Mouse (Mus musculus) thymus, adult 2 months (tissue): ENCODE measurements around the gene Il34. TPM values are rescaled to one million over a fixed set of nuclear protein-coding genes. Genes with fewer than 3 reads are reported as not detected.

Experiments
- DNase-seq: peaks from one replicate; pipeline ENCODE4 v3.0.0; 2021
- H3K27ac ChIP-seq: fragments of 200-500 bp; 2 replicates; pipeline ENCODE4 v1.5.1; 2012; ENCODE audit warnings: low read length, control low read depth; ENCODE audit not compliant: control insufficient read depth, insufficient read depth
- H3K27me3 ChIP-seq: fragments of 200-500 bp; 2 replicates; pipeline ENCODE4 v1.6.1; 2012; ENCODE audit warnings: mild to moderate bottlenecking, low read length, moderate library complexity, mixed read lengths; ENCODE audit not compliant: control insufficient read depth, insufficient read depth
- H3K36me3 ChIP-seq: fragments of 200-500 bp; 2 replicates; pipeline ENCODE4 v1.6.1; 2012; ENCODE audit warnings: mild to moderate bottlenecking, low read length, moderate library complexity; ENCODE audit not compliant: control insufficient read depth, insufficient read depth
- H3K4me1 ChIP-seq: fragments of 200-500 bp; replicated peaks from 2 replicates; pipeline ENCODE4 v1.6.1; 2012; ENCODE audit warnings: low read length; ENCODE audit not compliant: control insufficient read depth, insufficient read depth
- H3K4me3 ChIP-seq: fragments of 200-500 bp; 2 replicates; pipeline ENCODE4 v1.5.1; 2012; ENCODE audit warnings: mild to moderate bottlenecking, low read length, control low read depth, moderate library complexity; ENCODE audit not compliant: control insufficient read depth, insufficient read depth
- CTCF ChIP-seq: fragments of 200-500 bp; IDR thresholded peaks from 2 replicates; pipeline ENCODE4 v1.5.1; 2012; ENCODE audit warnings: mild to moderate bottlenecking, control low read depth, low read length, moderate library complexity, borderline replicate concordance; ENCODE audit not compliant: control insufficient read depth, poor library complexity, insufficient read depth; ENCODE audit errors: extremely low read depth
- POLR2A ChIP-seq: fragments of 200-500 bp; IDR thresholded peaks from 2 replicates; pipeline ENCODE4 v1.6.1; 2012; ENCODE audit warnings: mild to moderate bottlenecking, low read length, control low read depth, moderate library complexity; ENCODE audit not compliant: control insufficient read depth, poor library complexity, insufficient read depth; ENCODE audit errors: extremely low read depth
- WGBS: fragments of 180-500 bp; shearing (Covaris S2); methylation state at CpG from one replicate; pipeline ENCODE4 v1.1.7; 2018; 5-methylcytosine and 5-hydroxymethylcytosine counted together
- polyA plus RNA-seq: library from polyadenylated mRNA; depleted of rRNA; stranded (reverse); fragments of >200 nt; gene quantifications from 2 replicates; pipeline ENCODE4 v1.2.3, GENCODE M21; 2012

Gene Il34
- polyA plus RNA-seq, 1 experiment = 29.3 TPM

GRCm38 (mm10) chr8:110717131-110717530 lies 88.6 kb downstream of the Il34 start:
- WGBS = 65% methylated on average over 7 of the region's 7 CpGs
- H3K27me3 ChIP-seq = no peaks in the 10 kb centered on the region; the same call in 1 of the 2 replicates
- H3K4me1 ChIP-seq = peaks cover 22% of the 10 kb centered on the region
- no peak for DNase-seq
- TF ChIP-seq CTCF (no peak), POLR2A (no peak)
- 0 out of 2 replicates have a peak, but pooled peaks cover 5% of the 10 kb centered on the region for H3K36me3 ChIP-seq
- H3K4me3 ChIP-seq = no peak overlapping the region
- H3K27ac ChIP-seq = no peak overlapping the region

- Histone ChIP-seq H3K4me1 (peaks cover 14% of the 10 kb centered on the region), H3K27me3 (no peaks in the 10 kb centered on the region; the same call in 1 of the 2 replicates), H3K4me3 (no peak overlapping the region), H3K27ac (no peak overlapping the region), H3K36me3 (0 out of 2 replicates have a peak, but pooled peaks cover 8% of the 10 kb centered on the region)
- no peak for DNase-seq
- TF ChIP-seq CTCF = no peak
- TF ChIP-seq POLR2A = no peak
- 92% methylated on average over 4 of the region's 4 CpGs for WGBS
Observed at GRCm38 (mm10) chr8:110716075-110716474, 89.6 kb downstream of the Il34 start.

- no peaks in the 10 kb centered on the region for H3K27me3 ChIP-seq
- 96% methylated on average over 15 of the region's 15 CpGs for WGBS
- no peak overlapping the region for H3K27ac ChIP-seq
- H3K36me3 ChIP-seq = 0 out of 2 replicates have a peak, but pooled peaks cover 8% of the 10 kb centered on the region
- TF ChIP-seq POLR2A (no peak), CTCF (no peak)
- H3K4me3 ChIP-seq = no peak overlapping the region
- peaks cover 9% of the 10 kb centered on the region for H3K4me1 ChIP-seq
- no peak for DNase-seq
Observed at GRCm38 (mm10) chr8:110714827-110715519, 90.8 kb downstream of the Il34 start.

- no peak for DNase-seq
Observed at GRCm38 (mm10) chr8:110713073-110713472, 92.7 kb downstream of the Il34 start.

GRCm38 (mm10) chr8:110711271-110711934 lies 94.3 kb downstream of the Il34 start:
- DNase-seq = no peak
- no peak overlapping the region for H3K4me3 ChIP-seq
- no peaks in the 10 kb centered on the region for H3K4me1 ChIP-seq
- no peak for TF ChIP-seq CTCF
- no peak for TF ChIP-seq POLR2A
- no peaks in the 10 kb centered on the region for H3K27me3 ChIP-seq
- H3K36me3 ChIP-seq = 0 out of 2 replicates have a peak, but pooled peaks cover 8% of the 10 kb centered on the region
- 93% methylated on average over 13 of the region's 13 CpGs for WGBS
- H3K27ac ChIP-seq = no peak overlapping the region

More at GRCm38 (mm10) chr8:110713073-110713472, 92.7 kb downstream of the Il34 start:
- Histone ChIP-seq H3K4me3 (no peak overlapping the region), H3K27ac (no peak overlapping the region), H3K27me3 (no peaks in the 10 kb centered on the region), H3K4me1 (no peaks in the 10 kb centered on the region), H3K36me3 (0 out of 2 replicates have a peak, but pooled peaks cover 8% of the 10 kb centered on the region)
- WGBS = 98% methylated on average over 7 of the region's 7 CpGs
- TF ChIP-seq POLR2A (no peak), CTCF (no peak)

- Histone ChIP-seq H3K27ac (no peak overlapping the region), H3K36me3 (0 out of 2 replicates have a peak, but pooled peaks cover 8% of the 10 kb centered on the region), H3K27me3 (no peaks in the 10 kb centered on the region), H3K4me1 (no peaks in the 10 kb centered on the region), H3K4me3 (no peak overlapping the region)
- no peak for TF ChIP-seq POLR2A
- TF ChIP-seq CTCF = no peak
- DNase-seq = no peak
- WGBS = 97% methylated on average over 3 of the region's 3 CpGs
Observed at GRCm38 (mm10) chr8:110710593-110710992, 95.1 kb downstream of the Il34 start.

GRCm38 (mm10) chr8:110708429-110708828 lies 97.3 kb downstream of the Il34 start:
- H3K27ac ChIP-seq = no peak overlapping the region
- H3K36me3 ChIP-seq = 0 out of 2 replicates have a peak, but pooled peaks cover 8% of the 10 kb centered on the region
- no peaks in the 10 kb centered on the region for H3K4me1 ChIP-seq
- no peak for DNase-seq
- 95% methylated on average over 11 of the region's 11 CpGs for WGBS
- TF ChIP-seq CTCF (no peak), POLR2A (no peak)
- no peak overlapping the region for H3K4me3 ChIP-seq
- H3K27me3 ChIP-seq = no peaks in the 10 kb centered on the region
